Mouse (Mus musculus): ENCODE results near the gene Ivl. TPM values are rescaled to one million over a fixed set of nuclear protein-coding genes. Genes with fewer than 3 reads are reported as not detected.

Ivl gene
- not detected in 2 replicates for total RNA-seq (2021)
- long read RNA-seq: 0 reads

DNA sequence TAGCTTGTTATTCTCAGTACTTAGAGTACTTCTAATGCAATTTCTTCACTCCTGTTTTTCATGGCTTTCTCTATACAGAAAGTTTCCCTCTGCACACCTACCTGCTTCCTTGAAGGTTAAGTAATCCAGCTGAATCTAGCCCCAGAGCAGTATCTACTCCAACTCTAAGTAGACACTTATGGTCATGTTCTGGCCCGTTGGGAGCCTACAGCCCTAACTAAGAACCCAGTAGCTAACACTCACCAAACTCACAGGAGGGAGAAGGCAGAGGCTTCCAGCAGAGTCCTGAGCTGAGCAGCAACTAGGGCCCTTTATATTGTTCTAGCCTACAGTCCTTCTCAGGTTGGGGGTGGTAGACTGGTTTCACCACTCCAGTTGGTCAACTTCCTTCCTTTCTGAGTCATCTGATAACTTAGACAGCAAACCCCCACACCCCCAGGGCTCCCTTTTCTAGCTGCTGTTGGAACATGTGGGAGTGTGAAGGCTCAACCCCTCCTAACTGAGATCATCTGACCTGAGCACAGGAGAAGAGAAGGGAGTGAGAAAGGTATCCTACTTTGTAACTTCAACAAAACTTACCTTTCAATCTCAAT is at the start of gene Ivl:
Gene Ivl (minus strand): TSS at position 287 of the 593 bp plus-strand sequence.
- DNase-seq: no peak

DNA sequence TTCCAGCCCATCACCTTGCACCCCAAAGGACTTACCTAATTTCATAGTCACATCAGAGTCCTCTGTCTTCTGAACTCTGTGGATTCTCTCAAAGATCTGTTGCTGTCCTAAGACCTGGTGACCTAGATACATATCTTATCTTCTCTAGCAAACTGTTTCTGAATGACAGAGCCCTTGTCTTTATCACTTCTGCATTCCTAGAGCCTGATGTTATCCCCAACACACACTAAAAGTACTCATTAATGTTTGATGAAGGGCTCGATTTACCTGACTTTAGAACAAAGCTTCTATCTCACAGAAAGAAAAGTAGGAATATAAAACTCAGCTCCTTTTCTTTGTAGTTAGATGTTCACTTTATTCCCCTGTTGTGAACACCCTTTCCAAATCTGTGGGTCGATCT is 48.0 kb upstream of the Ivl start, which contains the start of gene Lce6a:
Gene Lce6a (minus strand): TSS at position 101 of the 400 bp plus-strand sequence.
- no peak for DNase-seq

GRCm38 (mm10) chr3:92609804-92610203 is 36.3 kb upstream of the Ivl start:
- no peak for DNase-seq

GRCm38 (mm10) chr3:92607392-92607791 is 33.9 kb upstream of the Ivl start, which contains the start of gene 2210017I01Rik:
Gene 2210017I01Rik (minus strand): TSS chr3:92607492.
- DNase-seq: no peak

DNA sequence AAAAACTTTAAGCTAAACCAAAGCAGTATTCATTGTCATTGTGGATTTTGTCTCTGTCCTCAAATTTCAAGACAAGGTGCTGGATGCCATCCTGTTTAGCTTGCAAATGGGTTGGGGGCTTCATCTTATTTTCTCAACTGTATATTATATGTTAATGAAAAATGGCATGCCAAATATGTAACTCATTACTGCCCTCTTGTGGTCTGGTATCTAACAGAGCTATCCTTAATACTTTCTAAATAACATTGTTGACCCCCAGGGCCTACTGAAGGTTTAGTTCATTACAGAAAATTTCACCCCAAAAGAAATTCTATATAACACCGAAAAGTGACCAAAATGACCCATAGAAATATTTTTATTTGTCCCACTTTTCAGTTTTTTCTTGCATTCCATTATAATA is 28.6 kb upstream of the Ivl start:
- no peak for DNase-seq

GRCm38 (mm10) chr3:92600456-92600855 is 26.9 kb upstream of the Ivl start:
- no peak for DNase-seq

DNA sequence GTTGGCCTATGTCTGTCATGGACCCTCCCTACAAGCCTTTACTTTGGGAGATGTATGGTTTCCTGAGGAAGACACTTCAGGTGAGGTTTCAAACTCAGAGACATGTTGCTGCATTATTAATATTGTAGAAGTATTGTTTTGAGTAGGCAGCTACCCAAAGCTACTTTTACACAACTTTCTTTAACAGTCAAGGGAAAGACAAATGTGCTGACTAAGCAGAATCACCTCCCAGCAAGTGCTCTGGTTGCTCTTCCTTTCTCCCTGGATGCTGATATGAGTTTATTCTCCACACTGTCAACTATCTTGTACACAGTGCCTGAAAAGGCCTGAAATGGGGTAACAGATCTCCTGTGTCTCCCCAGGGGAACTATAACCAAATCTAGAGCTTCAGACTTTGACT is 26.4 kb upstream of the Ivl start:
- DNase-seq: no peak

DNA sequence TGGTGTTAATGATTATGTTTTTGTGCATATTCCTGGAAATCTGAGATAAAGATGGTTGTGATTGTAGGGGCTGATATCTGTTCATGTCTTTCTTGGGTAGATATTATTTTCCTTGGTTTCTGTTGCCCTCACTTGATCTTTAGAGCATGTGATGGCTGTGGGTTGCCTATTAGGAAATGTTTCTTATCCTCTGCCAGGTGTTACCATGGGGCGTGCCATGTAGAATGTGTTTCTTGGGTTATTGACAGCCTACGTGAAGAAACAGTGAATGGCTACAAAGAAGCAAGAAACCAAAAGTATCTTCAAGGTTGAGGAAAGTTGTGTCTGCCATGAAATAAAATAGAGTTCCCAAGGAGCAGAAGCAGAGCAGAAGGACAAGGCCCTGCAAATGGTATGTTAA is 24.9 kb upstream of the Ivl start:
- no peak for DNase-seq

DNA sequence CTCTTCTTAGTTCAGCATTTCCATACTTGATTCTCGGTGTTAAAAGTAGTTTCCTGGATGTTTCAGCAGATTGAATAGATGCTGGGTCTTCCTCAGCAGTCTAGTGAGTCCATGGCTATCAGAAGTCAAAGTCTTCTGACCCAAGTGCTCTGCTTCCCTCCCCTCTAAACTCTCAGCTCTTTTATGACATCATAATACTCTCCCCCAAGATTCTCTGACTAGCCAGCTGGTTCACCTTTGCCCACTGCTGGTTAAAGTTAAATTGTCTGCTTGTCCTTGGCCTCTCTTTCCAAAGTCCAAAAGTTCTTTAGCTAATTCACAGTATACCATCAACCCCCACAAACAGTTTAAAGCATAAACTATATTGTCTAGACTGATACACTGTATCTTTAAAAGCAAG is 15.3 kb upstream of the Ivl start, which contains the start of gene Smcp:
Gene Smcp (minus strand): TSS at position 140 of the 400 bp plus-strand sequence.
- no peak for DNase-seq

- DNase-seq: no peak
Observed at GRCm38 (mm10) chr3:92587190-92587589, 13.7 kb upstream of the Ivl start.

- DNase-seq: no peak
Observed at GRCm38 (mm10) chr3:92585055-92585454, 11.5 kb upstream of the Ivl start.

DNA sequence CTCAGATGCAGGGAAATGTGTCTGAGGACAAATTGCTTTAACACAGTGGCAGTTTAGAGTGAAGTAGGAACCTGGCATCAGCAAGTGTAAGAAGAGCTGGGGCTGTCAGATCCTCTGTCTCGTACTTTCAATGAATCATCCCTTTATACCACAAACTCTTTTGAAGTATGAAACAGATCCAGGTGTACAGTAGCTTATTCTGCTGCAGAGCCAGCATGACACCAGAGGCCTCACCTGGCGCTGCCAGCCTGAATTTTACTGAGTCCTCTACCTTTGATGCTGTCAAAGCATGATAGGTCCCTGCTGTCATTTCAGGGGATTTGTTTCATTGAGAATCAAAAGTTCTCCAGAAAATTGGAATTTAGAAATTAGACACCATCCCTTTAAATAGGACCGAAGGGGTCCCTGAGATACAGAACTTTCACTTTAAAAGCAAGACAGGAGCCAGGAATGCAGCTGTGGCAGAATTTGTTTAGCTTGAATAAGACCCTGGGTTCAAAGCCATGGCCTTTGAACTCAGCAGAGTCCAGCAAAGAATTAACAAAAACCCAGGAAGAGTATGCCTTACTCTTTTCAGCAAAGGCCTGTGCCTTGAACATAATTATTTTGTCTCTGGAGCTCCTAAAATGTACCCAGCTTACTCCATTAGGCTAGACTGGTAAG is 9.8 kb upstream of the Ivl start:
- no peak for DNase-seq

GRCm38 (mm10) chr3:92579508-92579907 is 6.0 kb upstream of the Ivl start:
- DNase-seq: no peak

- DNase-seq: no peak
Observed at GRCm38 (mm10) chr3:92578652-92579413, 5.3 kb upstream of the Ivl start.

DNA sequence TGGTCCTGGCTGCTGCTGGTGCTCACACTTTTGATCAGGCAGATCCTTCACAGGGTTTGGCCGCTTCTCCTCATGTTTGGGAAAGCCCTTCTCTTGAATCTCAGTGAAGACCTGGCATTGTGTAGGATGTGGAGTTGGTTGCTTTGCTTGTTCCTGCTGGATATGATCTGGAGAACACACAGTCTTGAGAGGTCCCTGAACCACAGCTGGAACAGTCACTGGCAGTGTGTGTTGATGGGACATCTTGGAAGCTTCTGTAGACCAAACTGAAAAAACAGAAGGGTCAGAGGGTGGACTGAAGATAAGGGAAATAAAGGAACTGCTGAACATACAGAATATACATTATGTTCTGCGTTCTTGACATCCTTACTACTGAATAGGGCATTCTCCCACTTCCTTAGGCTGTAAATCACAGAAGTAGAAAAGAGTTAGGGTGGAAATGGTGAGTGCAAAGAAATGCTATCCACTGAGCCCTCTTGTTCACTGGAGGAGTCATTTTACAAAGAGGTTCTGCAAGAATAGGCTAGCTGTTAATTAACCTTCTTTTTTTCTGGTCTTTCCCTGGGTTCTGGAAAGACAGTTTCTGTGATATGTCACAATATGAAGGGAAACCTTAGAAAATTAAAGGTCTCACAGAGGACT is 900 bp downstream of the Ivl start:
- no peak for DNase-seq

- no peak for DNase-seq
Observed at GRCm38 (mm10) chr3:92568752-92569151, 4.8 kb downstream of the Ivl start.

DNA sequence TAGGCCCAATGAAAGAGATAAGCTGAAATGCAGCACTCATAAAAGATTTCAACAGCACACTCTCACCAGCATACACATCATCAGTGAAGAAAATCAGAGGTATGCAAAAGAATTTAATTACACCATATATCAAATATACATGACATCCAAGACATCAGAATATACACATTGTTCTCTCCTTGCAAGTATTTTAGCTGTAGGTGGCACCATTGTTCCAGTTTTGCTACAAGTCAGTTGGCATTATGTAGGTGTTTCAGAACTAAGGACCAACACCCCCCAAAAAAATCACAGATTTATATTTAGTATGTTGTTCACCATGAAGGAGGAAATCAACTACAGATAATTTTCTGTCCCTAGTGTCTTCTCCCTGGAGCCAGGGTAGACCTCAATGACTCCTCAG is 8.1 kb downstream of the Ivl start:
- DNase-seq: no peak

- DNase-seq: no peak
Observed at GRCm38 (mm10) chr3:92534411-92534810, 39.1 kb downstream of the Ivl start, which contains the start of gene 2310046K23Rik. Gene 2310046K23Rik (minus strand): TSS chr3:92534511.
